Mouse (Mus musculus) forebrain, postnatal 0 days (tissue): ENCODE measurements around the gene Zfand2a. TPM values are rescaled to one million over a fixed set of nuclear protein-coding genes. Genes with fewer than 3 reads are reported as not detected.

ENCODE experiments used
- ATAC-seq: fragments of 200-750 bp; cut with Nextera tagmentation; 2 replicates; pipeline ENCODE4 v1.8.0; 2017; ENCODE audit warnings: mild to moderate bottlenecking, moderate library complexity
- DNase-seq: peaks from one replicate; pipeline ENCODE4 v3.0.0-alpha.2; 2015
- H3K27ac ChIP-seq: fragments of 300-500 bp; sonication (generic); 2 replicates; pipeline ENCODE4 v1.5.1; 2014; ENCODE audit warnings: low read depth, mild to moderate bottlenecking, antibody characterized with exemption, low read length, moderate library complexity, mixed read lengths
- H3K27me3 ChIP-seq: fragments of 300-500 bp; sonication (generic); 2 replicates; pipeline ENCODE4 v1.6.1; 2014; ENCODE audit warnings: mild to moderate bottlenecking, low read length, mixed read lengths; ENCODE audit not compliant: insufficient read depth
- H3K36me3 ChIP-seq: fragments of 300-500 bp; sonication (generic); 2 replicates; pipeline ENCODE4 v1.6.1; 2014; ENCODE audit warnings: mild to moderate bottlenecking, moderate library complexity; ENCODE audit not compliant: insufficient read depth
- H3K4me1 ChIP-seq: fragments of 300-500 bp; sonication (generic); 2 replicates; pipeline ENCODE4 v1.6.1; 2014; ENCODE audit warnings: antibody characterized with exemption; ENCODE audit not compliant: insufficient read depth
- H3K4me2 ChIP-seq: fragments of 300-500 bp; sonication (generic); 2 replicates; pipeline ENCODE4 v1.6.1; 2014; ENCODE audit warnings: low read depth, mild to moderate bottlenecking, moderate library complexity
- H3K4me3 ChIP-seq: fragments of 300-500 bp; sonication (generic); 2 replicates; pipeline ENCODE4 v1.5.1; 2014; ENCODE audit warnings: low read depth, low read length, mixed read lengths
- H3K9ac ChIP-seq: fragments of 300-500 bp; sonication (generic); 2 replicates; pipeline ENCODE4 v1.6.1; 2014; ENCODE audit warnings: mild to moderate bottlenecking
- H3K9me3 ChIP-seq: fragments of 300-500 bp; sonication (generic); 2 replicates; pipeline ENCODE4 v1.6.1; 2016; ENCODE audit warnings: low read length
- CTCF ChIP-seq: sonication (generic); IDR thresholded peaks from 2 replicates; pipeline ENCODE4 v1.5.1; 2016; ENCODE audit warnings: antibody characterized with exemption, control low read depth, low read depth
- WGBS: fragments of 180-500 bp; shearing (Covaris S2); extraction: QIAGEN DNeasy Blood & Tissue Kit; methylation state at CpG from one replicate; pipeline ENCODE4 v1.1.7; 2014; 5-methylcytosine and 5-hydroxymethylcytosine counted together
- polyA plus RNA-seq: library from polyadenylated mRNA; unstranded; fragments of >200 nt; fragmentation: Nextera tagmentation; extraction: Ambion mirVana; gene quantifications from 2 replicates; pipeline ENCODE4 v1.2.1, GENCODE M21; 2015
- total RNA-seq: library from RNA; depleted of rRNA; stranded (reverse); fragments of >200 nt; gene quantifications from 2 replicates; pipeline ENCODE4 v1.2.3, GENCODE M21; 2014

The Zfand2a gene
- total and polyA plus RNA-seq, 2 experiments from 2014 or later: 29.8 to 50.4 TPM

DNA sequence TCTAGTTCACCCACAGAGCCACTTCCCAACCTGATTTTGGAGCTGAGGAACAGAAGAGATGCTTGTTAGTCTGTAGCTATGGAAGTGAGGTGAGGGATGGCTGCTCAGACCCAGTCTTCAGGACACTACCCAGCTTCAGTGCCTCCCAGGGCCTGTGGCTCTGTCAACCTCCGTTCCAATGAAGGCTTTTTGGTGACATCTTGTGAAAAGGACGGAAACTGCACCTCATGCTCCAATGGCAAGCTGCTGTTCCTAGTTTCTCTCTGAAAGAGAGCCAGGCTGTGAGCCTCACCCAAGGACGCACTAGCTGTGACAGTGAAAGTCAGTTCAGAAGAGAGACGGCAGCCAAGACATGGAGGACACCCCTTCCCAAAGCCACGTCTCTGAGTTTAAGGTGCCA, 16.4 kb downstream of the Zfand2a start:
- H3K27ac ChIP-seq: no peak overlapping the region
- WGBS: 42% methylated on average over 5 of the region's 5 CpGs
- peak; percentile 74 for TF ChIP-seq CTCF

DNA sequence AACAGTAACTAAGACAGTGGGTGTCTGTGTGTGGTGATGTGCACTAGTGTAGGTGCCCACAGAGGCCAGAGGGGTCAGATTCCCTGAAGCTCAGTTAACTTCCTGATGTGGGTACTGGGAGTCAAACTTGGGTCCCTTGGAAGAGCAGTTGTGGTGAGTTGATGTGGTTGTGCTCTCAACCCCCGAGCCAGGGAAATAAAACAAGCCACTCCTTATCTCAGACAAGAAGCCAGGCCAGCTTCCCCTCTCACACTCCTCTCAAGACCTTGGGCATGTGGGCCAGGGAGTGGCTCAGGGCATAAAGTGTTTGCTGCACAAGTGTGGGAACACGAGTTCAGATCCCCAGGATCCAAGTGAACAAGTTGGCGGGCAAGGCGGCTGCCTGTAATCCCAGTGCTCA, 17.5 kb downstream of the Zfand2a start:
- no peak for TF ChIP-seq CTCF
- ATAC-seq (no peak), DNase-seq (no peak)
- H3K9me3 ChIP-seq: no peaks in the 10 kb centered on the region
- no peaks in the 10 kb centered on the region for H3K27me3 ChIP-seq
- H3K27ac ChIP-seq: no peak overlapping the region
- H3K4me3 ChIP-seq: no peak overlapping the region
- no peaks in the 10 kb centered on the region for H3K4me1 ChIP-seq
- no peak overlapping the region for H3K4me2 ChIP-seq
- 73% methylated on average over 4 of the region's 4 CpGs for WGBS
- H3K9ac ChIP-seq: no peak overlapping the region
- H3K36me3 ChIP-seq: peaks cover 9% of the 10 kb centered on the region

More for the DNA sequence above, 16.4 kb downstream of the Zfand2a start:
- H3K9ac ChIP-seq: no peak overlapping the region
- no peaks in the 10 kb centered on the region for H3K4me1 ChIP-seq
- H3K27me3 ChIP-seq: no peaks in the 10 kb centered on the region
- no peak overlapping the region for H3K4me2 ChIP-seq
- ATAC-seq: peak; percentile 60
- H3K36me3 ChIP-seq: peaks cover 21% of the 10 kb centered on the region
- no peak overlapping the region for H3K4me3 ChIP-seq
- H3K9me3 ChIP-seq: no peaks in the 10 kb centered on the region
- peak; percentile 70 for DNase-seq

DNA sequence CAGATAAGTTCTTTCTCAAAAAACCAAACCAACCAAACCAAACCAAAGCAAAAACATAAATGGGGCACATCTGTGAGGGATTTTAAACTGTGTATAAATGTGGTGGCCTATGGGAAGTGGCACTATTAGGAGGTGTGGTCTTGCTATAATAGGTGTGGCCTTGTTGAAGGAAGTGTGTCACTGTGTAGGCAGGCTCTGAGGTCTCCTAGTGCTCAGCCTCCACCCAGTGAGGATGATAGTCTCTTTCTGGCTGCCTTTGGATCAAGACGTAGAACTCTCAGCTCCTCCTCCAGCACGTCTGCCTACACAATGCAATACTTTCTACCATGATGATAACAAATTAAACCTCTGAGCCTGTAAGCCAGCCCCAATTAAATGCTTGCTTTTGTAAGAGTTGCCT, 18.0 kb downstream of the Zfand2a start:
- no peak overlapping the region for H3K4me3 ChIP-seq
- 78% methylated on average over 2 of the region's 2 CpGs for WGBS

DNA sequence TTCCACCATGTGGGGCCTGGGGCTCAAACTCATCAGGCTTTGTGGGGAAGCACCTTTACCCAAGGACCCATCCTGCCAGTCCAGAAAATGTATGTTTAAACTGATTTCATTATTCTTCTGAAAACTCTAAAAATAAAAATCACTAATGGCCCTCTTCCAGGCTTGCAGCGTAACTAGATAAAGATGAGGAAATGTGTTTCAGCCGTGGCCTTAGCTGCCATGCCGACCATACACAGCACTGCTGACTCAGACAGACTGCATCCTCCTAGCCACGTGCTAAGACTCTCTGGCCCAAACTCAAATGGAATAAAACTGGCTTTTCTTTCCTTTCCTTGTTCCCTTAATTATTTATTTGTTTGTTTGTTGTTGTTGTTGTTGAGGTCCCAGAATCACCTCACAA, 19.5 kb downstream of the Zfand2a start:
- H3K27me3 ChIP-seq: no peaks in the 10 kb centered on the region
- WGBS: 74% methylated on average over 4 of the region's 4 CpGs
- no peaks in the 10 kb centered on the region for H3K36me3 ChIP-seq
- H3K9ac ChIP-seq: no peak overlapping the region
- ATAC-seq (no peak), DNase-seq (no peak)
- no peak overlapping the region for H3K4me3 ChIP-seq
- no peak overlapping the region for H3K4me2 ChIP-seq
- H3K27ac ChIP-seq: no peak overlapping the region
- no peak for TF ChIP-seq CTCF
- H3K9me3 ChIP-seq: no peaks in the 10 kb centered on the region
- no peaks in the 10 kb centered on the region for H3K4me1 ChIP-seq

More for the DNA sequence above, 18.0 kb downstream of the Zfand2a start:
- Histone ChIP-seq H3K36me3 (peaks cover 5% of the 10 kb centered on the region), H3K9me3 (no peaks in the 10 kb centered on the region), H3K27ac (no peak overlapping the region), H3K27me3 (no peaks in the 10 kb centered on the region), H3K4me1 (no peaks in the 10 kb centered on the region), H3K9ac (no peak overlapping the region), H3K4me2 (no peak overlapping the region)
- no peak for TF ChIP-seq CTCF
- ATAC-seq (no peak), DNase-seq (no peak)

DNA sequence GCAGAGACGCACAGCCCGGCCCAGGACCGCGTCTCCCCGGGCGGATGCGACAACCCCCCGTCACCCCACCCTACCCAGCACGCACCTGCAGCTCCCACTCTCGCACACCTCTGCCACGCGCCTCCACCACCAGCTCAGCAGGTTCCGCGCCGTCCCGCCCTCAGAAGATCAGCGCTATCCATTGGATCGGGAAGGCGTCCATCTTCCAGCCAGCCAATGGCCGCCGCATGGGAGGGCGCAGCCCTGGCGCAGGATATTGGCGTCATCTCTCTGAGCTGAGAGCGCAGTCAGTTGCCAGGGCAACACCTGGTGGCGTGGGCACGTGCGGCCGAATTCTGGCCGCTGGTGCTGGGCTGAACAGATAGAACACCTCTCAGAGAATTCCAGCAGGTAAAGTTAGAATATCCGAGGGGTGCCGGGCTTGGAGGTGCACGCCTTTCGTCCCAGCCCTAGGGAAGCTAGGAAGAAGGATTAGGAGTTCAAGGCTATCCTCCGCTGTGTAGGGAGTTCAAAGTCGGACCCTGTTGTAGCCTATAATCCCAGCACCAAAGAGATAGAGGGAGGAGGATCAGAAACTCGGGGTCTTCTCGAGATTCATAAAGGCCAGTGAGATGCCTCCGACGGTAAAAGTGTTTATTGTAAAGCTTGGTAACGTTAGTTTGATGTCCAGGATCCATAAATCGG, 23.8 kb downstream of the Zfand2a start, which contains the start of gene 3110082I17Rik:
Gene 3110082I17Rik (minus strand): TSS at position 144 of the 684 bp plus-strand sequence.
- no peak for TF ChIP-seq CTCF
- Histone ChIP-seq H3K36me3 (no peaks in the 10 kb centered on the region), H3K4me3 (peak within 1 kb of the TSS; percentile 49), H3K27ac (no peak within 1 kb of the TSS), H3K9me3 (no peaks in the 10 kb centered on the region), H3K4me2 (peak within 1 kb of the TSS; percentile 74), H3K9ac (peak within 1 kb of the TSS; percentile 40), H3K4me1 (peaks cover 7% of the 10 kb centered on the region; the same call in 1 of the 2 replicates), H3K27me3 (no peaks in the 10 kb centered on the region)
- ATAC-seq (peak; percentile 99), DNase-seq (peak; percentile 98)
- WGBS: 4% methylated on average over 38 of the region's 42 CpGs

DNA sequence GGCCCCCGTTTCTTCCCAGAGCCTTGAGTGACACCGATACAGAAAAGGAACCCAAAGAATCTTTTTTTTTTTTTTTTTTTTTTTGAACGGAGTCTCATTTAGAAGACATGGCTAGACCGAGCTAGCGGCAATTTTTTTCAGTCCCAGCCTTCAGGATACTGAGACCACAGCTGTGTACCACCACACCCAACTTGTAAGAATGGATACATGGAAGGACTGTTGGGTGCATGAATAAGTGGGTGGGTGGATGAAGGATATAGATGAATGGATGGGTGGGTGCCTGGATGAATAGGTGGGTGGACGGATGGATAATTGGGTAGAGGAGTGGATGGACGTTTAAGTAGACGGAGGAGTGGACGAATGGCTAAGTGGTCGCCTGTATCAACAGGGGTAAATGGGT, 24.4 kb downstream of the Zfand2a start:
- peak overlapping the region; percentile 74 for H3K4me2 ChIP-seq
- no peak overlapping the region for H3K27ac ChIP-seq
- H3K9me3 ChIP-seq: no peaks in the 10 kb centered on the region
- no peaks in the 10 kb centered on the region for H3K27me3 ChIP-seq
- ATAC-seq: peak; percentile 18; the same call in 1 of the 2 replicates
- H3K4me3 ChIP-seq: peak overlapping the region; percentile 49
- peak overlapping the region; percentile 40 for H3K9ac ChIP-seq
- peaks cover 4% of the 10 kb centered on the region for H3K36me3 ChIP-seq
- WGBS: 9% methylated on average over 10 of the region's 10 CpGs
- H3K4me1 ChIP-seq: peaks cover 7% of the 10 kb centered on the region; the same call in 1 of the 2 replicates
- no peak for TF ChIP-seq CTCF
- DNase-seq: no peak

DNA sequence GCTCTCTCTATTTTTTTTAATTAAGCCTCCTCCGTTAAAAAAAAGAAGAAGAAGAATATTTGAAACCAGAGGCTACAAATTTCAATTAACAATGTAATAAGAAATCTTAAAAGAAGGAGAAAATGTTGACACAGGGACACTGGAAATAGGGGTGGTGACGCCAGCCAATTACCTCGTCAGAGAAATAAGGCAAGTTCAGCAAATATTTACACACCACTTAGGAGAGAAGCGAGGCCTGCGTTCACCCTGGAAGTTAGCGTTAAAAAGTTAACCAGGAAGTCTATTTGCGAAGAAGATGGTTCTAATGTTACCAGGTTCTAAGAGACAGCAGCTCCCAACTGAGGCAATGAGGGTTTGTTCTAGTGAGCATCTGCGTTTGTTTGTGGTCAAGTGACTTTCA, 27.1 kb downstream of the Zfand2a start:
- Histone ChIP-seq H3K4me2 (no peak overlapping the region), H3K9me3 (no peaks in the 10 kb centered on the region), H3K4me1 (peaks cover 7% of the 10 kb centered on the region; the same call in 1 of the 2 replicates), H3K9ac (no peak overlapping the region), H3K36me3 (peaks cover 5% of the 10 kb centered on the region), H3K27me3 (no peaks in the 10 kb centered on the region), H3K27ac (no peak overlapping the region), H3K4me3 (no peak overlapping the region)
- DNase-seq (no peak), ATAC-seq (no peak)
- no peak for TF ChIP-seq CTCF
- WGBS: 89% methylated on average over 8 of the region's 8 CpGs
